Mouse (Mus musculus): ENCODE results near the gene Rfx1.

DNA sequence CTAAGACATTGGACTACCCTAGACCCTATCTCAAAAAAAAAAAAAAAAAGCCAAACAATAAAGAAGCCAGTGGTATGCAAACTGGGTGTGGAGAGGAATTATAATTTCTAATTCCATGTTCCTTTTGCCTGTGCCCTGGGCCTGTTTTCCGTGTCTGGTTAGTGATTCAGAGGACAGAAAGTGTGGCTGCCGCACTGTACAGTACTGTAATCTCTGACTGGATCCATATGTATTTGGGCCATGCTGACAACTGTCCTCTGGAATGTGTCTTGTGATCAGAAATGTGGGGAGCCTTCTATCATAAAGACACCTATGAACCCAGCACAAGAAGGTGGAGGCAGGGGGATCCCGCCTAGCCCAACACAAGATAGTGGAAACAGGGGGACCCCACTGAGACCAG, 55.5 kb downstream of the Rfx1 start:
- TF ChIP-seq CTCF (IDR thresholded peaks at IDR 0.05; ENCODE audit: low read depth, low read length) (no peak), TAL1 (conservative IDR thresholded peaks at IDR 0.05; ENCODE audit: low read depth, low read length) (no peak), GATA1 (IDR thresholded peaks at IDR 0.05; ENCODE audit: borderline replicate concordance, low read length) (no peak)

Data from G1E (cell line).